Comparison of ENCODE assay signal across 8 mouse cellular contexts in genomic region chr13:85189644-85190121, GRCm38 (mm10). TPM values are rescaled to one million over a fixed set of nuclear protein-coding genes. Genes with fewer than 3 reads are reported as not detected.
DNase-seq lines count a peak whose midpoint lies in the region; ATAC-seq and TF ChIP-seq lines count a peak whose summit lies in the region.

No protein-coding gene starts in this region.

- peak overlapping the region; percentile 77 for H3K4me2 ChIP-seq in kidney, embryonic 14.5 days (replicated peaks; ENCODE audit: low read depth, low read length)
- peak overlapping the region; percentile 78 for H3K4me2 ChIP-seq in forebrain, embryonic 11.5 days (ENCODE audit: low read depth, low read length, severe bottlenecking)
- H3K4me2 ChIP-seq in limb, embryonic 11.5 days (ENCODE audit: low read depth, severe bottlenecking), result peak overlapping the region; percentile 70
- H3K4me2 ChIP-seq in midbrain, postnatal 0 days (ENCODE audit: low read depth, low read length, poor library complexity, severe bottlenecking), result peak overlapping the region; percentile 76

- H3K27me3 ChIP-seq in kidney, embryonic 14.5 days (ENCODE audit: control insufficient read depth, insufficient read depth, low read length), result no peaks in the 10 kb centered on the region
- H3K27me3 ChIP-seq in Patski, result no peaks in the 10 kb centered on the region
- H3K27me3 ChIP-seq in forebrain, embryonic 11.5 days (ENCODE audit: control insufficient read depth, insufficient read depth, low read length), result no peaks in the 10 kb centered on the region
- H3K27me3 ChIP-seq in limb, embryonic 11.5 days (ENCODE audit: control insufficient read depth, insufficient read depth, low read length), result no peaks in the 10 kb centered on the region
- H3K27me3 ChIP-seq in midbrain, postnatal 0 days (ENCODE audit: insufficient read depth, low read length), result no peaks in the 10 kb centered on the region

- peak overlapping the region; percentile 71 for H3K27ac ChIP-seq in kidney, embryonic 14.5 days (ENCODE audit: low read depth, low read length)
- 0 out of 2 replicates have a peak overlapping the region, but pooled peaks have one; percentile 14 for H3K27ac ChIP-seq in forebrain, embryonic 11.5 days (ENCODE audit: low read depth, low read length)
- no peak overlapping the region for H3K27ac ChIP-seq in limb, embryonic 11.5 days (replicated peaks; ENCODE audit: low read depth, low read length)
- H3K27ac ChIP-seq in midbrain, postnatal 0 days (ENCODE audit: low read depth, low read length), result peak overlapping the region; percentile 83

- H3K4me1 ChIP-seq in kidney, embryonic 14.5 days (ENCODE audit: control insufficient read depth, insufficient read depth, low read length), result no peaks in the 10 kb centered on the region
- no peaks in the 10 kb centered on the region for H3K4me1 ChIP-seq in forebrain, embryonic 11.5 days (replicated peaks; ENCODE audit: control insufficient read depth, insufficient read depth, low read length)
- H3K4me1 ChIP-seq in limb, embryonic 11.5 days (ENCODE audit: control insufficient read depth, insufficient read depth, low read length), result no peaks in the 10 kb centered on the region
- H3K4me1 ChIP-seq in midbrain, postnatal 0 days (ENCODE audit: insufficient read depth, low read length), result no peaks in the 10 kb centered on the region

- H3K4me3 ChIP-seq in kidney, embryonic 14.5 days (ENCODE audit: low read length), result peak overlapping the region; percentile 91
- H3K4me3 ChIP-seq in forebrain, embryonic 11.5 days (ENCODE audit: low read depth, low read length), result peak overlapping the region; percentile 68
- peak overlapping the region; percentile 84 for H3K4me3 ChIP-seq in limb, embryonic 11.5 days (ENCODE audit: low read depth, low read length)
- peak overlapping the region; percentile 86 for H3K4me3 ChIP-seq in midbrain, postnatal 0 days (ENCODE audit: low read depth, low read length)

- no peaks in the 10 kb centered on the region for H3K9me3 ChIP-seq in kidney, embryonic 14.5 days (ENCODE audit: control insufficient read depth, low read length)
- no peaks in the 10 kb centered on the region for H3K9me3 ChIP-seq in forebrain, embryonic 11.5 days (ENCODE audit: control insufficient read depth, low read length)
- no peaks in the 10 kb centered on the region for H3K9me3 ChIP-seq in limb, embryonic 11.5 days (ENCODE audit: control insufficient read depth, low read length)
- no peaks in the 10 kb centered on the region for H3K9me3 ChIP-seq in midbrain, postnatal 0 days (ENCODE audit: low read length)

- peak; percentile 88 for ATAC-seq in kidney, embryonic 14.5 days (ENCODE audit: low FRiP score, low TSS enrichment)
- ATAC-seq in Patski, result peak; percentile 80
- ATAC-seq in forebrain, embryonic 11.5 days (replicated peaks; ENCODE audit: low FRiP score), result peak; percentile 77
- no peak; the same call in none of the 2 replicates for ATAC-seq in limb, embryonic 11.5 days (ENCODE audit: insufficient number of reproducible peaks, low FRiP score, low TSS enrichment, low read depth)
- ATAC-seq in midbrain, postnatal 0 days (ENCODE audit: low FRiP score), result peak; percentile 85

- peaks cover 10% of the 10 kb centered on the region for H3K36me3 ChIP-seq in kidney, embryonic 14.5 days (ENCODE audit: control insufficient read depth, insufficient read depth, low read length)
- H3K36me3 ChIP-seq in forebrain, embryonic 11.5 days (ENCODE audit: control insufficient read depth, insufficient read depth, low read length), result peaks cover 2% of the 10 kb centered on the region; the same call in 1 of the 2 replicates
- peaks cover 8% of the 10 kb centered on the region; the same call in 1 of the 2 replicates for H3K36me3 ChIP-seq in limb, embryonic 11.5 days (ENCODE audit: control insufficient read depth, insufficient read depth, low read length)
- peaks cover 2% of the 10 kb centered on the region; the same call in 1 of the 2 replicates for H3K36me3 ChIP-seq in midbrain, postnatal 0 days (ENCODE audit: insufficient read depth, low read length)

- H3K9ac ChIP-seq in kidney, embryonic 14.5 days (ENCODE audit: low read depth, low read length), result peak overlapping the region; percentile 81
- H3K9ac ChIP-seq in forebrain, embryonic 11.5 days (ENCODE audit: low read length), result peak overlapping the region; percentile 75
- peak overlapping the region; percentile 85 for H3K9ac ChIP-seq in limb, embryonic 11.5 days (ENCODE audit: low read length)
- H3K9ac ChIP-seq in midbrain, postnatal 0 days (replicated peaks; ENCODE audit: low read length, poor library complexity, severe bottlenecking), result peak overlapping the region; percentile 85

- POLR2A ChIA-PET in Patski (lab: Charles Lee), result no interaction called here

- CTCF ChIA-PET in Patski (lab: Charles Lee), result interaction anchor here (0.9 to 1.0 kb wide), 2 partner anchors 16 to 18 kb away, joined by 3 to 7 read pairs; no protein-coding TSS in a partner anchor

- no peak for DNase-seq in kidney, postnatal 4 days
- DNase-seq in Patski (ENCODE audit: low read depth, low spot score), result no peak
- DNase-seq in forebrain, embryonic 11.5 days (ENCODE audit: low spot score), result no peak
- no peak for DNase-seq in limb, embryonic 11.5 days (ENCODE audit: low spot score)
- DNase-seq in midbrain, postnatal 0 days (ENCODE audit: low spot score), result peak; percentile 41
- DNase-seq in ovary, postnatal 10 days (ENCODE audit: low spot score), result no peak
- DNase-seq in cerebellum, postnatal 10 days, result no peak

- TF ChIP-seq CTCF in Patski (IDR thresholded peaks at IDR 0.05), result no peak
- no peak for TF ChIP-seq CTCF in midbrain, postnatal 0 days (IDR thresholded peaks at IDR 0.05)

- under 1% methylated on average over 17 of the region's 17 CpGs for WGBS in kidney, embryonic 14.5 days
- WGBS in forebrain, embryonic 11.5 days, result 3% methylated on average over 17 of the region's 17 CpGs
- 3% methylated on average over 17 of the region's 17 CpGs for WGBS in limb, embryonic 11.5 days
- 2% methylated on average over 17 of the region's 17 CpGs for WGBS in midbrain, postnatal 0 days

- in situ Hi-C loops in Patski (cut with MboI; ENCODE audit: low pct_unique_long_range_greater_than_20kb), result no loop called here

RNA-seq across cellular contexts. Expression of gene Ccnh, which starts 0.5 kb away (rescaled TPM):
- 89.2 and 93.3 TPM in 2 replicates for polyA plus RNA-seq in kidney, embryonic 14.5 days (2014; fragmentation: Nextera tagmentation; extraction: Ambion mirVana)
- 33.7 TPM for polyA plus RNA-seq in Patski (2021)
- 121 and 122 TPM in 2 replicates for polyA plus RNA-seq in forebrain, embryonic 11.5 days (2014; fragmentation: Nextera tagmentation; extraction: Ambion mirVana)
- polyA plus RNA-seq in limb, embryonic 11.5 days (2014; fragmentation: Nextera tagmentation; extraction: Ambion mirVana), result 102 and 110 TPM in 2 replicates
- total RNA-seq in midbrain, postnatal 0 days (2014; rRNA removed), result 27.2 and 29.8 TPM in 2 replicates
- polyA plus RNA-seq in midbrain, postnatal 0 days (2015; fragmentation: Nextera tagmentation; extraction: Ambion mirVana), result 69.7 and 70.8 TPM in 2 replicates
